Mouse (Mus musculus): Measurements from ENCODE around the gene Trappc5. TPM values are rescaled to one million over a fixed set of nuclear protein-coding genes. Genes with fewer than 3 reads are reported as not detected.

Trappc5 gene
- polyA plus RNA-seq, 2 experiments: 11.5 to 13.1 TPM

DNA sequence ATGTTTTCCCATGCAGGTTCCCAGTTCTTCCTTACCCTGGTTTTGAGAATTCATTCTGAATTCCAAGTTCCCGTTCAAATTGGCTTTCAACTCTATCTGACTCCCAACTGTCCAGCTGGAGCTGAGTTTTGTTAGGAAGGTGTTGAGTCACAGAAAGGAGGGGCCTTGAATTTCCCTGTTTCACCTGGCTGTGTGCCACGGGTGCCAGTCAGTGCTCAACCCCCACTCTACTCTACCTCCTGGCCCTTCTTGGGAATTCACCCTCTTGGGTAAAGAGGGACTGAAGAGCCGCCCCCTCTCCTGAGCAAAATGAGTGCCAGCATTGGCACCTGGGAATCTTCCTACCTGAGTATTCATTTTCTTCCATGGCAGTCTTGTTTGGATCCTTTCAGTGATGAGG lies 14.7 kb downstream of the Trappc5 start:
- H3K4me2 ChIP-seq (ENCODE audit: low read depth): no peak overlapping the region
- H3K27me3 ChIP-seq (ENCODE audit: control insufficient read depth, insufficient read depth, low read length): no peaks in the 10 kb centered on the region
- no peak overlapping the region for H3K4me3 ChIP-seq (ENCODE audit: insufficient read depth in 1 of 2, low read depth in 2 of 2, low read length in 2 of 2)
- TF ChIP-seq CTCF (IDR thresholded peaks at IDR 0.05; ENCODE audit: low read depth) (no peak), EP300 (IDR thresholded peaks at IDR 0.05; ENCODE audit: low read depth) (no peak)
- H3K27ac ChIP-seq: no peak overlapping the region
- no peak for DNase-seq (ENCODE audit: low read depth in 3 of 3, low spot score in 3 of 3)
- no peak overlapping the region for H3K9ac ChIP-seq (replicated peaks)
- H3K9me3 ChIP-seq (ENCODE audit: control insufficient read depth, low read length): no peaks in the 10 kb centered on the region
- ATAC-seq (ENCODE audit: insufficient read depth): no peak
- H3K36me3 ChIP-seq (replicated peaks; ENCODE audit: control insufficient read depth, insufficient read depth, low read depth): no peaks in the 10 kb centered on the region
- WGBS (ENCODE audit: insufficient replicate concordance): 52% methylated on average over 3 of the region's 3 CpGs
- H3K4me1 ChIP-seq (replicated peaks; ENCODE audit: control insufficient read depth in 2 of 2, insufficient read depth in 2 of 2, low read length in 1 of 2): no peaks in the 10 kb centered on the region

- Histone ChIP-seq H3K4me2 (ENCODE audit: low read depth) (no peak within 1 kb of the TSS), H3K9ac (replicated peaks) (no peak within 1 kb of the TSS), H3K36me3 (replicated peaks; ENCODE audit: control insufficient read depth, insufficient read depth, low read depth) (no peaks in the 10 kb centered on the region), H3K4me1 (replicated peaks; ENCODE audit: control insufficient read depth in 2 of 2, insufficient read depth in 2 of 2, low read length in 1 of 2) (no peaks in the 10 kb centered on the region), H3K4me3 (ENCODE audit: insufficient read depth in 1 of 2, low read depth in 2 of 2, low read length in 2 of 2) (no peak within 1 kb of the TSS), H3K27ac (no peak within 1 kb of the TSS), H3K9me3 (ENCODE audit: control insufficient read depth, low read length) (no peaks in the 10 kb centered on the region), H3K27me3 (ENCODE audit: control insufficient read depth, insufficient read depth, low read length) (no peaks in the 10 kb centered on the region)
- TF ChIP-seq CTCF (IDR thresholded peaks at IDR 0.05; ENCODE audit: low read depth): no peak
- no peak for TF ChIP-seq EP300 (IDR thresholded peaks at IDR 0.05; ENCODE audit: low read depth)
- ATAC-seq (ENCODE audit: insufficient read depth) (no peak), DNase-seq (ENCODE audit: low read depth in 3 of 3, low spot score in 3 of 3) (no peak)
- 54% methylated on average over 3 of the region's 3 CpGs for WGBS (ENCODE audit: insufficient replicate concordance)
Measured at GRCm38 (mm10) chr8:3694121-3694520, 18.0 kb downstream of the Trappc5 start, which contains the start of gene Fcer2a. Fcer2a (minus strand) TSS chr8:3694175.

- Histone ChIP-seq H3K4me3 (ENCODE audit: insufficient read depth in 1 of 2, low read depth in 2 of 2, low read length in 2 of 2) (no peak overlapping the region), H3K27me3 (ENCODE audit: control insufficient read depth, insufficient read depth, low read length) (no peaks in the 10 kb centered on the region), H3K27ac (no peak overlapping the region), H3K4me2 (ENCODE audit: low read depth) (no peak overlapping the region), H3K4me1 (replicated peaks; ENCODE audit: control insufficient read depth in 2 of 2, insufficient read depth in 2 of 2, low read length in 1 of 2) (no peaks in the 10 kb centered on the region), H3K36me3 (replicated peaks; ENCODE audit: control insufficient read depth, insufficient read depth, low read depth) (no peaks in the 10 kb centered on the region), H3K9ac (replicated peaks) (no peak overlapping the region), H3K9me3 (ENCODE audit: control insufficient read depth, low read length) (no peaks in the 10 kb centered on the region)
- ATAC-seq (ENCODE audit: insufficient read depth): no peak
- 84% methylated on average over 1 of the region's 1 CpGs for WGBS (ENCODE audit: insufficient replicate concordance)
- TF ChIP-seq CTCF (IDR thresholded peaks at IDR 0.05; ENCODE audit: low read depth): no peak
- no peak for TF ChIP-seq EP300 (IDR thresholded peaks at IDR 0.05; ENCODE audit: low read depth)
- DNase-seq (ENCODE audit: low read depth in 3 of 3, low spot score in 3 of 3): no peak
Measured at GRCm38 (mm10) chr8:3701491-3701890, 25.4 kb downstream of the Trappc5 start.

GRCm38 (mm10) chr8:3705711-3706110 lies 29.6 kb downstream of the Trappc5 start:
- H3K27me3 ChIP-seq (ENCODE audit: control insufficient read depth, insufficient read depth, low read length): no peaks in the 10 kb centered on the region
- TF ChIP-seq CTCF (IDR thresholded peaks at IDR 0.05; ENCODE audit: low read depth) (peak; percentile 62), EP300 (IDR thresholded peaks at IDR 0.05; ENCODE audit: low read depth) (no peak)
- H3K4me2 ChIP-seq (ENCODE audit: low read depth): no peak overlapping the region
- H3K36me3 ChIP-seq (replicated peaks; ENCODE audit: control insufficient read depth, insufficient read depth, low read depth): no peaks in the 10 kb centered on the region
- no peak overlapping the region for H3K9ac ChIP-seq (replicated peaks)
- no peak for DNase-seq (ENCODE audit: low read depth in 3 of 3, low spot score in 3 of 3)
- H3K27ac ChIP-seq: no peak overlapping the region
- peaks cover 0 to 3% of the 10 kb centered on the region in 2 experiments; a peak in 2 of 4 replicates for H3K4me1 ChIP-seq (replicated peaks; ENCODE audit: control insufficient read depth in 2 of 2, insufficient read depth in 2 of 2, low read length in 1 of 2)
- no peaks in the 10 kb centered on the region for H3K9me3 ChIP-seq (ENCODE audit: control insufficient read depth, low read length)
- WGBS (ENCODE audit: insufficient replicate concordance): 30% methylated on average over 4 of the region's 4 CpGs
- no peak overlapping the region for H3K4me3 ChIP-seq (ENCODE audit: insufficient read depth in 1 of 2, low read depth in 2 of 2, low read length in 2 of 2)
- no peak for ATAC-seq (ENCODE audit: insufficient read depth)

DNA sequence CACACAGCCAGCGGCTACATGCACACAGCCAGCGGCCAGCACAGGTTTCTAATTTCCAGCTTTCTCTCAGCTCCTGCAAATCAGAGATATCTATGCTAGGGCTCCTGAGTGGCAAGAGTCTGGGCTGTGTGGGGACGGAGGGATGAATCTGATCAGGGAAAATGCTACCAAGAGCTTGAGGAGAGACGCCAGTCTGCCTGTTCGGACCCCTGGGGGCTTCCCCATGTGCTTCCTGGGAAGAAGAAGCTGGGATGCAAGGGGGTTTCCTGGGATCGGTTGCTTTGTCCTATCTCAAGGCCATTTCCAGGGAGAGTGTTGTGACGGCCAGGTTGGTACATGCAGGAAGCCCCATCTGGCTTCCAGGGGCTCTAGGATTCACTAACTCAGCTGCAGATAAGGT lies 31.5 kb downstream of the Trappc5 start:
- 59% methylated on average over 7 of the region's 7 CpGs for WGBS (ENCODE audit: insufficient replicate concordance)
- ATAC-seq (ENCODE audit: insufficient read depth): no peak

More for the DNA sequence above, 31.5 kb downstream of the Trappc5 start:
- Histone ChIP-seq H3K36me3 (replicated peaks; ENCODE audit: control insufficient read depth, insufficient read depth, low read depth) (no peaks in the 10 kb centered on the region), H3K9ac (replicated peaks) (no peak overlapping the region), H3K4me3 (ENCODE audit: insufficient read depth in 1 of 2, low read depth in 2 of 2, low read length in 2 of 2) (no peak overlapping the region), H3K4me2 (ENCODE audit: low read depth) (no peak overlapping the region), H3K4me1 (replicated peaks; ENCODE audit: control insufficient read depth in 2 of 2, insufficient read depth in 2 of 2, low read length in 1 of 2) (peaks cover 0 to 12% of the 10 kb centered on the region in 2 experiments; a peak in 2 of 4 replicates), H3K9me3 (ENCODE audit: control insufficient read depth, low read length) (no peaks in the 10 kb centered on the region), H3K27ac (no peak overlapping the region), H3K27me3 (ENCODE audit: control insufficient read depth, insufficient read depth, low read length) (no peaks in the 10 kb centered on the region)
- DNase-seq (ENCODE audit: low read depth in 3 of 3, low spot score in 3 of 3): no peak
- TF ChIP-seq EP300 (IDR thresholded peaks at IDR 0.05; ENCODE audit: low read depth): no peak

Measured in liver, embryonic 14.5 days (tissue).